Mouse (Mus musculus) forebrain, embryonic 16.5 days (tissue): ENCODE measurements around the gene Dstn. TPM values are rescaled to one million over a fixed set of nuclear protein-coding genes. Genes with fewer than 3 reads are reported as not detected.

ENCODE experiments used
- ATAC-seq: fragments of 200-750 bp; cut with Nextera tagmentation; 2 replicates; pipeline ENCODE4 v1.8.0; 2017; ENCODE audit warnings: mild to moderate bottlenecking, moderate library complexity
- H3K27ac ChIP-seq: fragments of 300-500 bp; sonication (generic); 2 replicates; pipeline ENCODE4 v1.5.1; 2014; ENCODE audit warnings: low read length, control low read depth
- H3K27me3 ChIP-seq: fragments of 300-500 bp; sonication (generic); replicated peaks from 2 replicates; pipeline ENCODE4 v1.6.1; 2014; ENCODE audit warnings: low read length; ENCODE audit not compliant: control insufficient read depth, insufficient read depth
- H3K36me3 ChIP-seq: fragments of 300-500 bp; sonication (generic); 2 replicates; pipeline ENCODE4 v1.6.1; 2014; ENCODE audit not compliant: control insufficient read depth, insufficient read depth
- H3K4me1 ChIP-seq: fragments of 300-500 bp; sonication (generic); replicated peaks from 2 replicates; pipeline ENCODE4 v1.6.1; 2014; ENCODE audit warnings: low read length; ENCODE audit not compliant: control insufficient read depth, insufficient read depth
- H3K4me2 ChIP-seq: fragments of 300-500 bp; sonication (generic); 2 replicates; pipeline ENCODE4 v1.6.1; 2014; ENCODE audit warnings: mild to moderate bottlenecking, low read length, control low read depth
- H3K4me3 ChIP-seq: fragments of 300-500 bp; sonication (generic); replicated peaks from 2 replicates; pipeline ENCODE4 v1.5.1; 2014; ENCODE audit warnings: mild to moderate bottlenecking, low read length, control low read depth
- H3K9ac ChIP-seq: fragments of 300-500 bp; sonication (generic); replicated peaks from 2 replicates; pipeline ENCODE4 v1.6.1; 2014; ENCODE audit warnings: low read depth, low read length, control low read depth
- H3K9me3 ChIP-seq: fragments of 300-500 bp; sonication (generic); 2 replicates; pipeline ENCODE4 v1.6.1; 2016; ENCODE audit warnings: low read length; ENCODE audit not compliant: control insufficient read depth
- WGBS: fragments of 180-500 bp; shearing (Covaris S2); extraction: QIAGEN DNeasy Blood & Tissue Kit; methylation state at CpG from one replicate; pipeline ENCODE4 v1.1.7; 2014; 5-methylcytosine and 5-hydroxymethylcytosine counted together
- polyA plus RNA-seq: library from polyadenylated mRNA; unstranded; fragments of >200 nt; fragmentation: Nextera tagmentation; extraction: Ambion mirVana; gene quantifications from 2 replicates; pipeline ENCODE4 v1.2.1, GENCODE M21; 2015

Dstn gene
- polyA plus RNA-seq, 1 experiment from 2014 or later = 428 TPM

DNA sequence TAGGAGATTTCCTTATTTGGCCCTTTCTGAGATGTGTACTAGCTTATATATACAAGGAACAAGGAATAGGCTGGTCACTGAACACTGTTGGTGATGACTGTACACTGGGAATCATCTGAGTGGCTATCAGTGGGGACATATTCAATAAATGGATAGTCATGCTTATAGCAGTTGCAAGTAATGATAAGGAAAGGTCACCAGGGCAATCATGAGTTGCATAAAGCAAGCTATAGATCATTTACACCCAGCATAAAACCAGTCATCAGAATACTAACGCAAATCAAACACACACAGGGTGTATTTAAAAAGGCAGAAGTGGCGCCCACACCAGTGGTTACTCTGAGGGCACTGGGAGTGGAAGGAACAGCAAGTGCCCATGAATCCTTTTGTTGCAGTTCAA is 2.9 kb upstream of the Dstn start:
- Histone ChIP-seq H3K9me3 (no peaks in the 10 kb centered on the region), H3K4me1 (peaks cover 11% of the 10 kb centered on the region), H3K27me3 (no peaks in the 10 kb centered on the region), H3K4me3 (no peak overlapping the region), H3K36me3 (no peaks in the 10 kb centered on the region), H3K9ac (no peak overlapping the region), H3K4me2 (no peak overlapping the region), H3K27ac (no peak overlapping the region)
- WGBS = 91% methylated on average over 2 of the region's 2 CpGs
- ATAC-seq = no peak

DNA sequence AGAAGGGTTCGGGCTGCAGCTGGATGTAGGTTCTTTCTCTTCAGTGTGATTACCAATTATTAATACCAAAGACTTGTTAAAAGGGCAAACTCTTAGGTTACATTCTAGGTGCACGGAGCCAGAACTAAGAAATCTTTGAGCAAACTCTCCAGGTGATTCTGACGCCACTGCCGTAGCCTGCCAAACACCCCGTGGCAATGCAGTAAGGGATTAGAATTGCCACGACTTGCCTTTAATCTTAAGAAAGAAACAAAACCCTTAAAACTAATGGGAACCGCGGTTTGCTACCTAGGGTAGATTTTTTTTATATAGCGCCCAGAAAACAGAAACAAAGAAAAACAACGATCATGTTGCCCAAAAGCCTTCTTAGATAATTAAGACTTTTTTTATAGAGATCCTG is 899 bp upstream of the Dstn start:
- 4% methylated on average over 10 of the region's 10 CpGs for WGBS

DNA sequence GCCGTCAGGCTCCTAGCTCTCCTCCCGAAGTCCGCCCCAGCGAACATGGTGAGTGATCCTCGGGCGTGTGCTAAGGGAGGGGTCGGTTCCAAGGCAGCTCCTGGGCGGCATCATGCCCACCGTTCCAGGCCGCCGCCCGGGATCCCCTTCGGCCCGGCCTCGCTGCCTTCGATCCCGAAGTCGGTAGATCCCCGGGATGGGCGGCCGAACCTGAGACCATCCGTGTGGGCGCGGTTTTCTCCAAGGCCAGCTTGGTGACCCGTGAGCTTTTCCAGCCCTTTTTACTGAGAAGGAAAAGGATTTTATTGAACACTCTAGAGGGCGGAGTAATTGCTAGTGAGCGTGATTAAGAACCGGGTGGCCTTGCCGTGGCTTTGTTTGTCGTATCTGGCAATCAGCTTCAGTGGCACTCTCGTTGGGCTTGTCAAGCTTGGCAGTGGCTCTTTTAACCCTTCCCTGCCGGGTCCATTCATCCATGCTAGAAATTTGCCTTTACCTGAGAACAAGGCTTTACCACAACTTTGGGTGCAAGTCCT is 548 bp downstream of the Dstn start:
- peak overlapping the region; percentile 80 for H3K4me3 ChIP-seq
- H3K27me3 ChIP-seq = no peaks in the 10 kb centered on the region
- peak; percentile 59 for ATAC-seq
- H3K36me3 ChIP-seq = no peaks in the 10 kb centered on the region
- peak overlapping the region; percentile 84 for H3K9ac ChIP-seq
- peak overlapping the region; percentile 97 for H3K27ac ChIP-seq
- peaks cover 20% of the 10 kb centered on the region for H3K4me1 ChIP-seq
- H3K9me3 ChIP-seq = no peaks in the 10 kb centered on the region
- WGBS = under 1% methylated on average over 32 of the region's 32 CpGs
- peak overlapping the region; percentile 91 for H3K4me2 ChIP-seq

More for the DNA sequence above, 899 bp upstream of the Dstn start:
- Histone ChIP-seq H3K9me3 (no peaks in the 10 kb centered on the region), H3K4me2 (peak overlapping the region; percentile 75), H3K4me1 (peaks cover 17% of the 10 kb centered on the region), H3K9ac (peak overlapping the region; percentile 84), H3K27me3 (no peaks in the 10 kb centered on the region), H3K36me3 (no peaks in the 10 kb centered on the region), H3K27ac (peak overlapping the region; percentile 97), H3K4me3 (peak overlapping the region; percentile 80)
- ATAC-seq = no peak

- Histone ChIP-seq H3K4me1 (peaks cover 20% of the 10 kb centered on the region), H3K4me2 (peak overlapping the region; percentile 91), H3K27ac (peak overlapping the region; percentile 97), H3K27me3 (no peaks in the 10 kb centered on the region), H3K4me3 (peak overlapping the region; percentile 80), H3K9me3 (no peaks in the 10 kb centered on the region), H3K9ac (peak overlapping the region; percentile 84), H3K36me3 (no peaks in the 10 kb centered on the region)
- 3% methylated on average over 5 of the region's 5 CpGs for WGBS
- no peak for ATAC-seq
Observed at GRCm38 (mm10) chr2:143916229-143916628, 1.1 kb downstream of the Dstn start.

DNA sequence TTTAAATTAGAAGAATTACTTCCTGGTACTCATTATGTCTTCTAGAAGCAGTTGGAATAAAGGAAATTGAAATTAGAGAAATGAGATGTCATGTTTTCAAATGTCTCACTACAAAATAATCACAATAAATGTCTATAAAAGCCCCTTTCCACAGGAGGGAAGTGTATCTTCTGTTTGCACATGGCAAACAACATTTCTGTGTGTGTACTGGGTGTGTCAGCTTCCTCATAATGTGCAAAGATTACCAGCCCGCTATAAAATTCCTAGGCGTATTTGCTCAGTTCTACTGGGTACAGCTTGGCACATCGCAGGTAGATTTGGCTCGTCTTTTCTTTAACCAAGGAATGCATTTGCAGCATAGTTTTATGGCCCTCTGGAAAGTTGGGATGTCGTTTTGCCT is 2.5 kb downstream of the Dstn start:
- no peak overlapping the region for H3K27ac ChIP-seq
- H3K9ac ChIP-seq = no peak overlapping the region
- peak overlapping the region; percentile 14; the same call in 1 of the 2 replicates for H3K4me2 ChIP-seq
- H3K36me3 ChIP-seq = no peaks in the 10 kb centered on the region
- H3K4me1 ChIP-seq = peaks cover 20% of the 10 kb centered on the region
- H3K9me3 ChIP-seq = no peaks in the 10 kb centered on the region
- H3K4me3 ChIP-seq = no peak overlapping the region
- no peaks in the 10 kb centered on the region for H3K27me3 ChIP-seq
- no peak for ATAC-seq
- WGBS = 84% methylated on average over 5 of the region's 5 CpGs

GRCm38 (mm10) chr2:143918831-143919502 is 3.8 kb downstream of the Dstn start:
- WGBS = 66% methylated on average over 4 of the region's 4 CpGs

GRCm38 (mm10) chr2:143924085-143924484 is 9.0 kb downstream of the Dstn start:
- no peaks in the 10 kb centered on the region for H3K36me3 ChIP-seq

More at GRCm38 (mm10) chr2:143918831-143919502, 3.8 kb downstream of the Dstn start:
- Histone ChIP-seq H3K9ac (no peak overlapping the region), H3K4me3 (no peak overlapping the region), H3K9me3 (no peaks in the 10 kb centered on the region), H3K4me1 (peaks cover 20% of the 10 kb centered on the region), H3K27me3 (no peaks in the 10 kb centered on the region), H3K4me2 (no peak overlapping the region), H3K27ac (no peak overlapping the region), H3K36me3 (no peaks in the 10 kb centered on the region)
- ATAC-seq = no peak

DNA sequence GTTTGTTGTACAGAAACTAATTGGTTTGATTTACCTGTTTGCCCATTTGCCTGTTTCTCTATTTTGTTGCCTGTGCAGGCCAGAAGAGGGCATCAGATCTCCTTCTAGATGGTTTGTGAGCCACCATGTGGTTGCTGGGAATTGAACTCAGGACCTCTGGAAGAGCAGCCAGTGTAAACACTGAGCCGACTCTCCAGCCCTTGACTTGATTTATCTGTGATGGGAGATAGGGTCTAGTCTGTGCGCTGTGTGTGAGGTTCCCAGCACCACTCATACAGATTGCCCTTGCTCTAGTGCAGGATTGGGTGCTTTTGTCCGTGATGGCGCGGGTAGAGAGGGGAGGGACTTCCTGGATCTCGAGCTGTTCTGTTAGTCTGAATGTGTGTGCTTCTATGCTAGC is 10.7 kb downstream of the Dstn start:
- Histone ChIP-seq H3K27me3 (no peaks in the 10 kb centered on the region), H3K27ac (no peak overlapping the region), H3K4me3 (no peak overlapping the region), H3K4me2 (no peak overlapping the region), H3K36me3 (no peaks in the 10 kb centered on the region), H3K4me1 (peaks cover 8% of the 10 kb centered on the region; the same call in 1 of the 2 replicates), H3K9me3 (no peaks in the 10 kb centered on the region), H3K9ac (no peak overlapping the region)
- 97% methylated on average over 6 of the region's 6 CpGs for WGBS
- no peak for ATAC-seq

More at GRCm38 (mm10) chr2:143924085-143924484, 9.0 kb downstream of the Dstn start:
- WGBS = 72% methylated on average over 7 of the region's 7 CpGs
- no peak for ATAC-seq
- H3K4me3 ChIP-seq = no peak overlapping the region
- no peak overlapping the region for H3K4me2 ChIP-seq
- H3K9me3 ChIP-seq = no peaks in the 10 kb centered on the region
- H3K4me1 ChIP-seq = peaks cover 3% of the 10 kb centered on the region
- H3K27ac ChIP-seq = no peak overlapping the region
- no peak overlapping the region for H3K9ac ChIP-seq
- H3K27me3 ChIP-seq = no peaks in the 10 kb centered on the region

DNA sequence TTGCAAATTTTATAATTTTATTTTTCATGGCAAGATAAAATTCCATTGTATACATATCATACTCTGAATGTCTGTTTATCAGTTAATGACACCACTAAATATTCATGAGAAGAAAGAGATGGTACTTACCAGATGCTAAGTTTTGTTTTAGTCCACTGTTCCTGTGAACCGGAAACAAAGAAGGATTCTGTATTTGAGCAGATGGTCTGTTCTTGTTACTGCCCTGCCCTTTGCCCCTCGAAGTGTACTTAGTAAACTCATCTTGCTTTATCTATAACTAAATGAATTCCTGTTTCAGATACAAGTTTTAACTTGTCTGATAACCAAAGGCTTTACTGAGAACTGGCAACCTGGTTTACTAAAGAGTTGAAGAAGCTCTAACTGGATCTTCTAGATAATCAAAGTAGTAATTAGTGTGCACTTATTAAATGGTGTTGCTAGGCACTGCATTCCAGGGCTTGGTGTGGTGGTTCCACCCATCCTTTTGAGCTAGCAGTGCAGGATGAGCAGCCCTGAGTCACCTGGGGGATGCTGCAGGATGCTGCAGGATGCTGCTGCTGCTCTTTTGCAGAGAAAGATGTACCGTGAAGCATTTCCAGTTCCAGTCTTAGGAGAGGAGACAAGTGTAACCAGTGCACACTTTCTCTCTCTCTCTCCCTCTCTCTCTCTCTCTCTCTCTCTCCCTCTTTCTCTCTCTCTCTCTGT is 14.6 kb downstream of the Dstn start:
- H3K36me3 ChIP-seq = no peaks in the 10 kb centered on the region
- WGBS = 57% methylated on average over 3 of the region's 3 CpGs
- H3K4me2 ChIP-seq = no peak overlapping the region
- H3K27me3 ChIP-seq = no peaks in the 10 kb centered on the region
- H3K4me1 ChIP-seq = peaks cover 8% of the 10 kb centered on the region; the same call in 1 of the 2 replicates
- no peak overlapping the region for H3K4me3 ChIP-seq
- H3K9me3 ChIP-seq = no peaks in the 10 kb centered on the region
- no peak overlapping the region for H3K27ac ChIP-seq
- no peak overlapping the region for H3K9ac ChIP-seq
- no peak for ATAC-seq
